Mouse (Mus musculus): ENCODE measurements around the gene Tmem89.

The Tmem89 gene

GRCm38 (mm10) chr9:108914491-108914890, at the start of gene Tmem89:
Tmem89 (plus strand) TSS chr9:108914619.
- 47% methylated on average over 6 of the region's 6 CpGs for WGBS

GRCm38 (mm10) chr9:108912308-108912707, 2.1 kb upstream of the Tmem89 start:
- 77% methylated on average over 6 of the region's 6 CpGs for WGBS

- 93% methylated on average over 7 of the region's 7 CpGs for WGBS
These were observed 1.3 kb upstream of the Tmem89 start for GRCm38 (mm10) chr9:108913161-108913560.

GRCm38 (mm10) chr9:108913621-108914020, 798 bp upstream of the Tmem89 start:
- WGBS: 65% methylated on average over 10 of the region's 10 CpGs

- 88% methylated on average over 8 of the region's 8 CpGs for WGBS
These were observed 11.5 kb downstream of the Tmem89 start for GRCm38 (mm10) chr9:108925897-108926296.

- 86% methylated on average over 3 of the region's 3 CpGs for WGBS
These were observed 14.0 kb downstream of the Tmem89 start for GRCm38 (mm10) chr9:108928424-108928823.

- WGBS: 17% methylated on average over 3 of the region's 3 CpGs
These were observed 21.6 kb downstream of the Tmem89 start for GRCm38 (mm10) chr9:108935991-108936390.

GRCm38 (mm10) chr9:108936418-108937364, 22.3 kb downstream of the Tmem89 start, which contains the start of gene Uqcrc1:
Uqcrc1 (plus strand) TSS chr9:108936633.
- under 1% methylated on average over 58 of the region's 58 CpGs for WGBS

GRCm38 (mm10) chr9:108945111-108945510, 30.7 kb downstream of the Tmem89 start:
- 53% methylated on average over 9 of the region's 9 CpGs for WGBS

- WGBS: 86% methylated on average over 5 of the region's 5 CpGs
These were observed 31.2 kb downstream of the Tmem89 start for GRCm38 (mm10) chr9:108945608-108946007.

GRCm38 (mm10) chr9:108949231-108949966, 35.0 kb downstream of the Tmem89 start:
- 67% methylated on average over 13 of the region's 13 CpGs for WGBS

GRCm38 (mm10) chr9:108949967-108950728, 35.7 kb downstream of the Tmem89 start:
- WGBS: 79% methylated on average over 9 of the region's 9 CpGs

GRCm38 (mm10) chr9:108953081-108953636, 38.7 kb downstream of the Tmem89 start, which contains the start of gene Col7a1:
Col7a1 (plus strand) TSS chr9:108953586.
- WGBS: 16% methylated on average over 15 of the region's 15 CpGs

- 88% methylated on average over 11 of the region's 11 CpGs for WGBS
These were observed 40.8 kb downstream of the Tmem89 start for GRCm38 (mm10) chr9:108955241-108955640.

GRCm38 (mm10) chr9:108955846-108956245, 41.4 kb downstream of the Tmem89 start:
- WGBS: 91% methylated on average over 11 of the region's 11 CpGs

- 75% methylated on average over 3 of the region's 3 CpGs for WGBS
These were observed 49.2 kb downstream of the Tmem89 start for GRCm38 (mm10) chr9:108963577-108963976.

GRCm38 (mm10) chr9:108964338-108964737, 49.9 kb downstream of the Tmem89 start:
- 86% methylated on average over 6 of the region's 6 CpGs for WGBS
